Mouse (Mus musculus): ENCODE results near the gene Muc20. TPM values are rescaled to one million over a fixed set of nuclear protein-coding genes. Genes with fewer than 3 reads are reported as not detected.

Gene Muc20
- not detected in 2 replicates for polyA plus RNA-seq (2016; fragmentation: Nextera tagmentation; extraction: Ambion mirVana)

DNA sequence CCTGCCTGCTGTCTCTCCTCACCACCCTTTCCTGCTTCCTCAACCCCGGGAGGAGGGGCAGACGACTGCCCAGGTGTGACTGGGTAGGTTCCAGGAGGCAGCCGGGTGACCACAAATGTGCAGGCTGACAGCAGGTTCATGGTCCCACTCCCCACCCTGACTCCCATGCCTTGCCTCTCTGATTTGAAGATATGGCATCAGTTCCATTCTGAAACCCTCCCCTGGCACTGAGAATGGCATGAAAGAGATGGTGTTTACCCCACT is at the start of gene Muc20:
Muc20 (minus strand) TSS at position 10 of the 264 bp plus-strand sequence.
- H3K27ac ChIP-seq (replicated peaks), result no peak within 1 kb of the TSS

GRCm38 (mm10) chr16:32831501-32831900 is 34.3 kb upstream of the Muc20 start:
- no peak overlapping the region for H3K27ac ChIP-seq (replicated peaks)
- H3K27me3 ChIP-seq (replicated peaks; ENCODE audit: low read depth, poor library complexity, severe bottlenecking), result no peaks in the 10 kb centered on the region
- 91% methylated on average over 4 of the region's 4 CpGs for WGBS
- H3K36me3 ChIP-seq (replicated peaks), result peaks cover 61% of the 10 kb centered on the region
- DNase-seq (ENCODE audit: low spot score), result no peak
- H3K4me3 ChIP-seq, result no peak overlapping the region
- no peaks in the 10 kb centered on the region for H3K9me3 ChIP-seq
- H3K4me1 ChIP-seq, result no peaks in the 10 kb centered on the region

More for the DNA sequence above, at the start of gene Muc20:
- peaks cover 10% of the 10 kb centered on the region for H3K4me1 ChIP-seq
- no peak within 1 kb of the TSS for H3K4me3 ChIP-seq
- no peaks in the 10 kb centered on the region for H3K36me3 ChIP-seq (replicated peaks)
- H3K27me3 ChIP-seq (replicated peaks; ENCODE audit: low read depth, poor library complexity, severe bottlenecking), result no peaks in the 10 kb centered on the region
- WGBS, result 84% methylated on average over 3 of the region's 3 CpGs
- H3K9me3 ChIP-seq, result no peaks in the 10 kb centered on the region
- no peak for DNase-seq (ENCODE audit: low spot score)

DNA sequence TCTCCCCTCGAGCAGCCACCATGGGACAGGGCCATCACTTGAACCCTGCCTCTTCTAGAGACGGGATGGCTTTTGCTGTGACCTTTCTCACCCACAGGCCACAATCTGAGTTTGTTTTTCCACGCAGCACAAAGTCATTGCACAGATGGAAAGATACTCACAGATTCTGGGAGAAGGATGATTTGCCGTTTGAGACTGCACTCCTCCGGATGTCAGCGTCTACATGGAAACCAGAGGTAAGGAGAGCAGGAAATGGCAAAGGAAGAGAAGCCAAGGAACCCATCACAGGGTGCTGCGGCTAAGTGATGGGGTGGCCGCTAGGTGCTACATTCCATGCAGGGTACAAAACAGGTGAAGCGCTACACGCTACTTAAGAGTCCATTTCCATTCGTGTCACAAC is 31.9 kb upstream of the Muc20 start:
- Histone ChIP-seq H3K27ac (replicated peaks) (no peak overlapping the region), H3K9me3 (no peaks in the 10 kb centered on the region), H3K4me3 (no peak overlapping the region), H3K27me3 (replicated peaks; ENCODE audit: low read depth, poor library complexity, severe bottlenecking) (no peaks in the 10 kb centered on the region), H3K4me1 (no peaks in the 10 kb centered on the region), H3K36me3 (replicated peaks) (peaks cover 66% of the 10 kb centered on the region)
- 86% methylated on average over 11 of the region's 11 CpGs for WGBS
- no peak for DNase-seq (ENCODE audit: low spot score)

- peaks cover 76% of the 10 kb centered on the region for H3K36me3 ChIP-seq (replicated peaks)
- no peak overlapping the region for H3K4me3 ChIP-seq
- WGBS, result 93% methylated on average over 11 of the region's 11 CpGs
- H3K9me3 ChIP-seq, result no peaks in the 10 kb centered on the region
- no peak overlapping the region for H3K27ac ChIP-seq (replicated peaks)
- DNase-seq (ENCODE audit: low spot score), result no peak
- peaks cover 6% of the 10 kb centered on the region for H3K4me1 ChIP-seq
- H3K27me3 ChIP-seq (replicated peaks; ENCODE audit: low read depth, poor library complexity, severe bottlenecking), result no peaks in the 10 kb centered on the region
Observed at GRCm38 (mm10) chr16:32826521-32826920, 29.3 kb upstream of the Muc20 start.

GRCm38 (mm10) chr16:32825380-32825779 is 28.1 kb upstream of the Muc20 start:
- Histone ChIP-seq H3K27me3 (replicated peaks; ENCODE audit: low read depth, poor library complexity, severe bottlenecking) (no peaks in the 10 kb centered on the region), H3K27ac (replicated peaks) (no peak overlapping the region), H3K4me1 (peaks cover 6% of the 10 kb centered on the region), H3K4me3 (no peak overlapping the region), H3K9me3 (no peaks in the 10 kb centered on the region), H3K36me3 (replicated peaks) (peaks cover 76% of the 10 kb centered on the region)
- no peak for DNase-seq (ENCODE audit: low spot score)
- WGBS, result 83% methylated on average over 12 of the region's 12 CpGs

DNA sequence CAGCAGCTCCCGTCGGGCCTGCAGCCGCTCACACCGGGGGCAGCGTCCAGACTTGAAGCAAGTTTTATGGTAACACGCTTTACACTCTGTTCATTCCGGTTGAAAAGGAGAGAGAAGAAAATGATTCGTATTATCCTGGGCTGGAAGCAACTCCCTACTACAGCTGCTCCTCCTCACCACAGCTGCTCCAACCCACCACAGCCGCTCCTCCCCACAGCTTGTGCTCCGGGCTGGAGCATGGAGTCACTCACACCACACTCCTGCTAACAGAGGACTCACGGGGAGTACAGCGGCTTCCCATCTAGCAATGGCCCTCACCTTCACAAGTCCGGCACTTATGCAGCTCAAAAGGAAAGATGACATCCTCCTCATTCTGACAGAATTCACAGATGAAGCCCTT is 26.8 kb upstream of the Muc20 start:
- 91% methylated on average over 13 of the region's 13 CpGs for WGBS

DNA sequence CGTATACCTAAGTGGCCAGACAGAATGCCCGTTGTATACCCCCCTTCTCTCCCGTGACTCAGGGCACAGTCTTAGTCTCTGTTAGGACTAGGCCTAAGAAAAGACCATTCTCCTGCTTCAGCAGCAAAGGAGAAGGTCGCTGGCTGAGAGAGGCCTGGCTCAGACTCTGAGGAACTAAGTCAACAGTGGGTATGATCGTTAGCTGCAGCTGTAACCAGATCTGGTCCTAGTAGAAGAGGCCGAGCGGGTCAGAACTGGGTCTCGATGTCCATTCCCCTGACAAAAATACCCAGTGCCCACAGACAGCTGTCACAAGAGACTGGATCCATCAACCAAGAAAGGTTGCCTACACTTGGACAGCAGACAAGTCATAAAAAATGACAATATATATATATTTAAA is 26.3 kb upstream of the Muc20 start:
- Histone ChIP-seq H3K4me1 (peaks cover 6% of the 10 kb centered on the region), H3K27ac (replicated peaks) (no peak overlapping the region), H3K36me3 (replicated peaks) (peaks cover 65% of the 10 kb centered on the region), H3K4me3 (no peak overlapping the region), H3K27me3 (replicated peaks; ENCODE audit: low read depth, poor library complexity, severe bottlenecking) (no peaks in the 10 kb centered on the region), H3K9me3 (no peaks in the 10 kb centered on the region)
- no peak for DNase-seq (ENCODE audit: low spot score)
- 90% methylated on average over 8 of the region's 8 CpGs for WGBS

More for the DNA sequence above, 26.8 kb upstream of the Muc20 start:
- peaks cover 69% of the 10 kb centered on the region for H3K36me3 ChIP-seq (replicated peaks)
- no peak overlapping the region for H3K4me3 ChIP-seq
- DNase-seq (ENCODE audit: low spot score), result no peak
- no peak overlapping the region for H3K27ac ChIP-seq (replicated peaks)
- no peaks in the 10 kb centered on the region for H3K27me3 ChIP-seq (replicated peaks; ENCODE audit: low read depth, poor library complexity, severe bottlenecking)
- H3K4me1 ChIP-seq, result peaks cover 6% of the 10 kb centered on the region
- H3K9me3 ChIP-seq, result no peaks in the 10 kb centered on the region

GRCm38 (mm10) chr16:32822881-32823280 is 25.6 kb upstream of the Muc20 start:
- no peak overlapping the region for H3K27ac ChIP-seq (replicated peaks)
- H3K9me3 ChIP-seq, result no peaks in the 10 kb centered on the region
- no peaks in the 10 kb centered on the region for H3K27me3 ChIP-seq (replicated peaks; ENCODE audit: low read depth, poor library complexity, severe bottlenecking)
- no peak overlapping the region for H3K4me3 ChIP-seq
- no peak for DNase-seq (ENCODE audit: low spot score)
- 83% methylated on average over 5 of the region's 5 CpGs for WGBS
- H3K36me3 ChIP-seq (replicated peaks), result peaks cover 60% of the 10 kb centered on the region
- H3K4me1 ChIP-seq, result peaks cover 6% of the 10 kb centered on the region

DNA sequence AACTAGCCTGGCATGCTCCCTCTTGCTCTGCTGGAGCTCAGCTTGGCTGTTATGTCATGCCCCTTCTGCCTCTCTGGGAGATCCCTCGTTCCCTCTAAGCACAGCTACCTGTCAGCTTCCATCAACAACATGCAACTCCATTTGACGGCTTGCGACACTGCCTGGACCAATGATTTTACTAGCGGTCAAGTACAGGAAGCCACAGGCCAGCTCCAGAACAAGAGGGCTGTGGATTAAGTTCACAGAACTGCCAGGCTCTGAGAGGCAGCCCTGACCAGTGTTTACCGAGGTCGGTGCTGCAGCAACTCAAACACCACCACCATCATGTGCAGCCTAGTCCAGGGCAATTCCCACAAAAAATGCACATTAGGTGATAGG is 25.2 kb upstream of the Muc20 start:
- H3K4me3 ChIP-seq, result no peak overlapping the region
- 77% methylated on average over 6 of the region's 6 CpGs for WGBS

GRCm38 (mm10) chr16:32821772-32822449 is 24.7 kb upstream of the Muc20 start:
- WGBS, result 74% methylated on average over 10 of the region's 10 CpGs
- H3K4me3 ChIP-seq, result no peak overlapping the region
- no peaks in the 10 kb centered on the region for H3K27me3 ChIP-seq (replicated peaks; ENCODE audit: low read depth, poor library complexity, severe bottlenecking)
- H3K9me3 ChIP-seq, result no peaks in the 10 kb centered on the region
- peaks cover 6% of the 10 kb centered on the region for H3K4me1 ChIP-seq
- peaks cover 51% of the 10 kb centered on the region for H3K36me3 ChIP-seq (replicated peaks)
- H3K27ac ChIP-seq (replicated peaks), result no peak overlapping the region
- no peak for DNase-seq (ENCODE audit: low spot score)

More for the DNA sequence above, 25.2 kb upstream of the Muc20 start:
- peaks cover 56% of the 10 kb centered on the region for H3K36me3 ChIP-seq (replicated peaks)
- no peaks in the 10 kb centered on the region for H3K27me3 ChIP-seq (replicated peaks; ENCODE audit: low read depth, poor library complexity, severe bottlenecking)
- no peak overlapping the region for H3K27ac ChIP-seq (replicated peaks)
- DNase-seq (ENCODE audit: low spot score), result no peak
- peaks cover 6% of the 10 kb centered on the region for H3K4me1 ChIP-seq
- H3K9me3 ChIP-seq, result no peaks in the 10 kb centered on the region

DNA sequence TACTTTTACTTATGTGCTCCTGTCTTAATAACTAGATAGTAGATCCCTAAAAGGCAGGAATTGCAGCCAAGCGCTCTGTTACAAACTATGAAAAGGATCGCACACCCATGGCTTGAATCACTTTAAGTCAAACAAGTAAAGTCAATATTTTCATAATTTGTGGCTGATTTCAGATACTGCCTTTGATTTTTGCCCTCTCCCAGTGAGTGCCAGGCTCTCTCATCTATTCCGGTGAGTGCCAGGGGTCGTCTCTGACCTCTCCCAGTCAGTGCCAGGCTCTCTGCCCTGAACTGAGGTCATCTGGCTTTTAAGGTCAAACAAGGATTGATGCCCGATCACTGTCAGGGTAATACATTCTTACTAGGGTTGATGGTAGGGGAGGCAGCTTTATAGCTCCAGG is 21.2 kb upstream of the Muc20 start:
- H3K9me3 ChIP-seq, result no peaks in the 10 kb centered on the region
- no peak overlapping the region for H3K4me3 ChIP-seq
- H3K27me3 ChIP-seq (replicated peaks; ENCODE audit: low read depth, poor library complexity, severe bottlenecking), result 0 out of 2 replicates have a peak, but pooled peaks cover 5% of the 10 kb centered on the region
- no peak for DNase-seq (ENCODE audit: low spot score)
- peaks cover 26% of the 10 kb centered on the region for H3K4me1 ChIP-seq
- 91% methylated on average over 5 of the region's 5 CpGs for WGBS
- H3K36me3 ChIP-seq (replicated peaks), result peaks cover 16% of the 10 kb centered on the region
- H3K27ac ChIP-seq (replicated peaks), result no peak overlapping the region

DNA sequence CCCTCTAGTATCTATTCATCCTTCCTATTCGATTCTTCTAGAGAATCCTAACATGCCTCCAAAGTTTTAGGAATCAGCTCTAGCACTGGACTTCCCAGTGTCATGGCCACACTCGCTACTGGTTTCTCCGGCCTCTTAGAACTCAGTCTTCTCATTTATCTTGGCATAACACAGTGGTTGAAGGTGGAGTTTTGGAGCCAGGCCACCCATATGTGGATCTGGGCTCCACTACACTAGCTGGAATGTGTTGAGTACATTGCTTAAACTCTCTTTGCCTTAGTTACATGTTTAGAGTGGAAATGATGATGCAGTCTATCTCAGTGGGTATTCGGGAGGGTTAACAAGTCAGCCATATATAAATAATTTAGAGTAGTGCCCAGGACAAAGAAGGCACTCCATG is 20.8 kb upstream of the Muc20 start:
- Histone ChIP-seq H3K9me3 (no peaks in the 10 kb centered on the region), H3K4me3 (no peak overlapping the region), H3K27me3 (replicated peaks; ENCODE audit: low read depth, poor library complexity, severe bottlenecking) (0 out of 2 replicates have a peak, but pooled peaks cover 5% of the 10 kb centered on the region), H3K36me3 (replicated peaks) (peaks cover 12% of the 10 kb centered on the region), H3K27ac (replicated peaks) (no peak overlapping the region), H3K4me1 (peaks cover 29% of the 10 kb centered on the region)
- no peak for DNase-seq (ENCODE audit: low spot score)
- WGBS, result 89% methylated on average over 4 of the region's 4 CpGs

- Histone ChIP-seq H3K36me3 (replicated peaks) (no peaks in the 10 kb centered on the region), H3K4me3 (peak overlapping the region; percentile 41), H3K4me1 (peaks cover 25% of the 10 kb centered on the region), H3K9me3 (no peaks in the 10 kb centered on the region), H3K27ac (replicated peaks) (peak overlapping the region; percentile 63), H3K27me3 (replicated peaks; ENCODE audit: low read depth, poor library complexity, severe bottlenecking) (0 out of 2 replicates have a peak, but pooled peaks cover 5% of the 10 kb centered on the region)
- 3% methylated on average over 6 of the region's 6 CpGs for WGBS
- DNase-seq (ENCODE audit: low spot score), result peak; percentile 77
Observed at GRCm38 (mm10) chr16:32815160-32815605, 17.9 kb upstream of the Muc20 start.
